Mouse (Mus musculus) liver, postnatal 0 days (tissue): ENCODE measurements at regions not wholly inside any gene's neighbourhood (a gene's known extent, or its start where the extent isn't known, plus 50 kb on each side); places are given as distances from the start of the nearest gene placed in this dataset.

ENCODE experiments used
- ATAC-seq: fragments of 200-750 bp; cut with Nextera tagmentation; 2 replicates; pipeline ENCODE4 v1.8.0; 2017; ENCODE audit warnings: mild to moderate bottlenecking, moderate library complexity
- DNase-seq: peaks from one replicate; pipeline ENCODE4 v3.0.0-alpha.2; 2016
- H3K27ac ChIP-seq: fragments of 300-500 bp; sonication (generic); 2 replicates; pipeline ENCODE4 v1.5.1; 2014; ENCODE audit warnings: antibody characterized with exemption, moderate library complexity, mild to moderate bottlenecking, low read depth
- H3K27me3 ChIP-seq: fragments of 300-500 bp; sonication (generic); 2 replicates; pipeline ENCODE4 v1.6.1; 2014; ENCODE audit warnings: low read length, control low read depth, mixed read lengths; ENCODE audit not compliant: insufficient read depth
- H3K36me3 ChIP-seq: fragments of 300-500 bp; sonication (generic); replicated peaks from 2 replicates; pipeline ENCODE4 v1.6.1; 2014; ENCODE audit warnings: mild to moderate bottlenecking, control low read depth, low read length, moderate library complexity, mixed read lengths; ENCODE audit not compliant: insufficient read depth
- H3K4me1 ChIP-seq: fragments of 300-500 bp; sonication (generic); 2 replicates; pipeline ENCODE4 v1.6.1; 2014; ENCODE audit warnings: antibody characterized with exemption, mild to moderate bottlenecking, control low read depth; ENCODE audit not compliant: insufficient read depth
- H3K4me2 ChIP-seq: fragments of 300-500 bp; sonication (generic); 2 replicates; pipeline ENCODE4 v1.6.1; 2014; ENCODE audit warnings: low read depth, mild to moderate bottlenecking, low read length, moderate library complexity, mixed read lengths
- H3K4me3 ChIP-seq: fragments of 300-500 bp; sonication (generic); 2 replicates; pipeline ENCODE4 v1.5.1; 2014; ENCODE audit warnings: low read depth, low read length
- H3K9ac ChIP-seq: fragments of 300-500 bp; sonication (generic); replicated peaks from 2 replicates; pipeline ENCODE4 v1.6.1; 2014; ENCODE audit warnings: mild to moderate bottlenecking, moderate library complexity
- H3K9me3 ChIP-seq: fragments of 300-500 bp; sonication (generic); 2 replicates; pipeline ENCODE4 v1.6.1; 2016; ENCODE audit warnings: mild to moderate bottlenecking, control low read depth, low read length, mixed read lengths
- CTCF ChIP-seq: sonication (generic); IDR thresholded peaks from 2 replicates; pipeline ENCODE4 v1.5.1; 2016; ENCODE audit warnings: antibody characterized with exemption, low read depth
- EP300 ChIP-seq: IDR thresholded peaks from 2 replicates; pipeline ENCODE4 v1.6.1; 2016; ENCODE audit warnings: antibody characterized with exemption, low read depth, mild to moderate bottlenecking
- whole genome bisulfite sequencing: fragments of 180-500 bp; shearing (Covaris S2); extraction: QIAGEN DNeasy Blood & Tissue Kit; methylation state at CpG from one replicate; pipeline ENCODE4 v1.1.7; 2014; ENCODE audit not compliant: insufficient replicate concordance; 5-methylcytosine and 5-hydroxymethylcytosine counted together

GRCm38 (mm10) chr13:36807961-36808360 is 73.0 kb upstream of the Nrn1 start:
- TF ChIP-seq CTCF (no peak), EP300 (no peak)
- Histone ChIP-seq H3K4me2 (no peak overlapping the region), H3K27me3 (no peaks in the 10 kb centered on the region), H3K9me3 (no peaks in the 10 kb centered on the region), H3K4me1 (no peaks in the 10 kb centered on the region), H3K4me3 (no peak overlapping the region), H3K36me3 (no peaks in the 10 kb centered on the region), H3K9ac (no peak overlapping the region), H3K27ac (no peak overlapping the region)
- DNase-seq (no peak), ATAC-seq (no peak)
- WGBS = 73% methylated on average over 2 of the region's 2 CpGs

- Histone ChIP-seq H3K27me3 (no peaks in the 10 kb centered on the region), H3K4me3 (no peak overlapping the region), H3K36me3 (no peaks in the 10 kb centered on the region), H3K4me2 (no peak overlapping the region), H3K9ac (no peak overlapping the region), H3K4me1 (no peaks in the 10 kb centered on the region), H3K27ac (no peak overlapping the region), H3K9me3 (no peaks in the 10 kb centered on the region)
- 86% methylated on average over 1 of the region's 1 CpGs for WGBS
- DNase-seq = no peak
- TF ChIP-seq EP300 (no peak), CTCF (peak; percentile 65)
- ATAC-seq = no peak
Measured at GRCm38 (mm10) chr13:36789360-36789759, 54.4 kb upstream of the Nrn1 start.
